Mouse (Mus musculus) frontal cortex, postnatal 25 days (tissue): ENCODE measurements around the gene Arpc5.

Experiments
- DNase-seq, 2 experiments: peaks; one replicate each; pipeline ENCODE4 v3.0.0; 2022; ENCODE audit warnings: low spot score in 2 of 2

Arpc5 gene

DNA sequence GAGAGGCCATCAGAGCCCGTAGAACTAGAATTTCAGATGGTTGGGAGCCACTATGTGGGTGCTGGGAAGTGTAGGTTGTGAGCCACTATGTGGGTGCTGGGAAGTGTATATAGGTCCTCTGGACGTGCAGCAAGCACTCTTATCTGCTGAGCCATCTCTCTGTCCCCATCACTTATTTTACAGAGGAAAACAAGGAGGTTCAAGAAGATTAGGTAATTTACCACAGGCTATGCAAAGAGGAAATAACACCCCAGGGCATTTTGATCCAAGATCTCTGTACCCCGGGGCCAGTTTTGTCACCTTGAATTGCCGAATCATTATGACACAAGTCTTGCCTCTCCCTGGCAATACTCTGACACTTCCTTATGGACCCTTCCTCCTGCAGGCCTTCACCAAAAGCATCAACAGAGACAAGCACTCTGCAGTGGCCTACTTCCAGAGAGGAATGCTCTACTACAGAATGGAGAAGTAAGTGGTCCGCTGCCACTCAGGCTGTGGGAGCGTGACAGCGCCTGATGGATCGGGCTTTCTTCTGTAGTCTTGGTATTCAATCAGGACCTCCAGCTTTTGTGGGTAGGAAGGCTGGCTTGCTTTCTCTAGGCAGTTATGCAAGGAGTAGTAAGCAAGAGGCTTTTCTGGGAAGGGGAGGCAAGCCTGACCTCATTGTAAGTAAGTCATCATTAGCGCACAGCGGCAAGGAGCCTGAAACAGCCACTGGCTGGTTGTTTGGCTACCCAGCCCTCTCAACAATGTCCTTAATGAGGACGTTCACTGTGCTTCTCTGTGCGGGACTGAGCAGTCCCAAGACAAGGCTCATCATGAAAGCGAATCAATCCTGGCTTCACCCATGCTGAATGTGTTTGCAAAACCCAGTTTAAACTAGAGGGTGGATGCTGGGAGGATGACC, 44.4 kb downstream of the Arpc5 start:
- no peak for DNase-seq

- no peak for DNase-seq
These were observed 48.9 kb downstream of the Arpc5 start for GRCm38 (mm10) chr1:152815265-152815701.

- DNase-seq, result no peak
These were observed 50.9 kb downstream of the Arpc5 start for GRCm38 (mm10) chr1:152817027-152817769.

GRCm38 (mm10) chr1:152817794-152818193, 51.5 kb downstream of the Arpc5 start:
- DNase-seq, result no peak

GRCm38 (mm10) chr1:152819558-152819957, 53.2 kb downstream of the Arpc5 start:
- DNase-seq, result no peak

DNA sequence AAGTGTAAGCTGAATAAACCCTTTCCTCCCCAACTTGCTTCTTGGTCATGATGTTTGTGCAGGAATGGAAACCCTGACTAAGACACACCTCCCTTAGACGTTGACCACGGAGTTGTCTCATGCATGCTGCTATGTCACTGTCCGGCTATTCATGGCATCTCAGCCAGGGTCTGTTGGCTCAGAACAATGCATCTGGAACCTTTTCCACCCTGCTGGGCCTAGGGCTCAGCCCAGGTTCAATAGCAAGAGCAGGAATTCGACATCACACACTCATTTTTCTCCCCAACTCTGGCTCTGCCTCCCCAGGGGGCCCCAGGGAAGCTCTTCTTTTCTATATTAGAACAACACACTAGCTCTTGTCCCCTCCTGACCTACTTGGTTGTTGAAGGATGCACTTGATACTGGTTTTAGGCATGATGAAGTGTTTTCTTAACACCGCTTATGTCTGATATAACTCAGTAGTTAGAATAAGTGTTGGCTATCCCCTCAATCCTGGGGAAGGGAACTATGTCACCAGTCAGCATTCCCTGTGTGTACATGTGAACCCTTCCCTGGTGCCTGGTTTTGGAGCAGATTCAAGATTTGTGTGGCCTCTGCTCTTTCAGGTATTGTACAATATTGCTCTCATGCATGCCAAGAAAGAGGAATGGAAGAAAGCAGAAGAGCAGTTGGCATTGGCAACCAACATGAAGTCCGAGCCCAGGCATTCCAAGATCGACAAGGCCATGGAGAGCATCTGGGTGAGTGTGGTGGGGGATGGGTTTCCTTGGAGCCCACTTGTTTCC, 54.8 kb downstream of the Arpc5 start:
- no peak for DNase-seq

DNA sequence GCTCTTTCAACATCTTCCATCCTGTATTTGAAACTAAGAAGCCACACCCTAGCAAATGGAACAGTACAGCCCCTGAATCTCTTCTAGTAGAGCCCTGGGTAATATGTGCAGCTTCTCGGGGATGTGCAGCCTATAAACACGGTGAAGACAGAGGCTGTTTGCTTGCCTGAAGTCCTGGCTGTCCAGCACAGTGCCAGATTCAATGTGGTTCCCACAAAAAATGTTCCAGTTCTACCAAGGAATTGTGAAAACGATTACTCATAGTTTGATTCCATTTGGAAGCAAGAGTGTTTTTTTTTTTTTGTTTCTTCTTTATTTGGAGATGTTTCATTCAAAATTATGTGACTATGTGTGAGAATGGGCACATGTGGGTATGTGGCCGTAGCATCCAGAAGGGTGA, 55.4 kb downstream of the Arpc5 start:
- DNase-seq, result no peak

DNA sequence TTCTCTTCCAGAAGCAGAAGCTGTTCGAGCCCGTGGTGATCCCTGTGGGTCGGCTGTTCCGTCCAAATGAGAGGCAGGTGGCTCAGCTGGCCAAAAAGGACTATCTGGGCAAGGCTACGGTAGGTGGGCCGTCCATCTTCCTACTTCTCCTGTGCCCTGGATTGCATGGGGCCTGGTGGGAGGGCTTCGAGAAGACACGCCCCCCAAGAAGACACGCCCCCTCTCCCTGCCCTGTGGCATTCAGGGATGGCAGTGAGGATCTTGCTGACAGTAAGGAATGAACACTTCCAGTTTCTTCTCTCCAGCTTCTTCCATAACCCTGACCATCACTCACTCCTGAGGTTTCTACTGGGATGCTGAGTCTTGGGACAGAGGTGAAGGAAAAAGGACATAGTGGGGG, 57.9 kb downstream of the Arpc5 start:
- no peak for DNase-seq
